Mouse (Mus musculus): ENCODE measurements around the gene Thnsl2.

Gene Thnsl2

GRCm38 (mm10) chr6:71143894-71144455 is at the start of gene Thnsl2:
TSS of gene Thnsl2 (minus strand) at chr6:71144439.
- DNase-seq (ENCODE audit: low read depth, low spot score) = peak; percentile 71

GRCm38 (mm10) chr6:71193151-71193740 is 49.0 kb upstream of the Thnsl2 start:
- DNase-seq (ENCODE audit: low read depth, low spot score) = no peak

- DNase-seq (ENCODE audit: low read depth, low spot score) = no peak
Observed at GRCm38 (mm10) chr6:71190501-71190900, 46.3 kb upstream of the Thnsl2 start.

- no peak for DNase-seq (ENCODE audit: low read depth, low spot score)
Observed at GRCm38 (mm10) chr6:71189578-71189977, 45.3 kb upstream of the Thnsl2 start.

GRCm38 (mm10) chr6:71184941-71185604 is 40.8 kb upstream of the Thnsl2 start:
- DNase-seq (ENCODE audit: low read depth, low spot score) = no peak

- no peak for DNase-seq (ENCODE audit: low read depth, low spot score)
Observed at GRCm38 (mm10) chr6:71180596-71180995, 36.4 kb upstream of the Thnsl2 start.

GRCm38 (mm10) chr6:71172812-71173580 is 28.8 kb upstream of the Thnsl2 start:
- no peak for DNase-seq (ENCODE audit: low read depth, low spot score)

GRCm38 (mm10) chr6:71166551-71167169 is 22.4 kb upstream of the Thnsl2 start:
- DNase-seq (ENCODE audit: low read depth, low spot score) = peak; percentile 78

- DNase-seq (ENCODE audit: low read depth, low spot score) = peak; percentile 72
Observed at GRCm38 (mm10) chr6:71164394-71164793, 20.2 kb upstream of the Thnsl2 start.

GRCm38 (mm10) chr6:71162269-71162668 is 18.0 kb upstream of the Thnsl2 start:
- DNase-seq (ENCODE audit: low read depth, low spot score) = peak; percentile 50

GRCm38 (mm10) chr6:71161290-71161689 is 17.1 kb upstream of the Thnsl2 start:
- no peak for DNase-seq (ENCODE audit: low read depth, low spot score)

GRCm38 (mm10) chr6:71156674-71157326 is 12.6 kb upstream of the Thnsl2 start:
- DNase-seq (ENCODE audit: low read depth, low spot score) = peak; percentile 72

GRCm38 (mm10) chr6:71154861-71155260 is 10.6 kb upstream of the Thnsl2 start:
- DNase-seq (ENCODE audit: low read depth, low spot score) = no peak

- peak; percentile 60 for DNase-seq (ENCODE audit: low read depth, low spot score)
Observed at GRCm38 (mm10) chr6:71153486-71153885, 9.2 kb upstream of the Thnsl2 start.

GRCm38 (mm10) chr6:71151098-71151497 is 6.9 kb upstream of the Thnsl2 start:
- DNase-seq (ENCODE audit: low read depth, low spot score) = peak; percentile 55

- DNase-seq (ENCODE audit: low read depth, low spot score) = peak; percentile 84
Observed at GRCm38 (mm10) chr6:71149534-71149933, 5.3 kb upstream of the Thnsl2 start.

- DNase-seq (ENCODE audit: low read depth, low spot score) = peak; percentile 71
Observed at GRCm38 (mm10) chr6:71148336-71148735, 4.1 kb upstream of the Thnsl2 start.

- DNase-seq (ENCODE audit: low read depth, low spot score) = no peak
Observed at GRCm38 (mm10) chr6:71145288-71145989, 1.2 kb upstream of the Thnsl2 start.

- DNase-seq (ENCODE audit: low read depth, low spot score) = no peak
Observed at GRCm38 (mm10) chr6:71143154-71143893, 915 bp downstream of the Thnsl2 start.

- no peak for DNase-seq (ENCODE audit: low read depth, low spot score)
Observed at GRCm38 (mm10) chr6:71135031-71135430, 9.2 kb downstream of the Thnsl2 start.
